Mouse (Mus musculus): ENCODE results near the gene Tekt2. TPM values are rescaled to one million over a fixed set of nuclear protein-coding genes. Genes with fewer than 3 reads are reported as not detected.
A peak's percentile ranks its signal among the peaks of the same experiment; 100 is the strongest.

Gene Tekt2
- total RNA-seq, 2 experiments from 2014 or later: 0.74 to 0.98 TPM

DNA sequence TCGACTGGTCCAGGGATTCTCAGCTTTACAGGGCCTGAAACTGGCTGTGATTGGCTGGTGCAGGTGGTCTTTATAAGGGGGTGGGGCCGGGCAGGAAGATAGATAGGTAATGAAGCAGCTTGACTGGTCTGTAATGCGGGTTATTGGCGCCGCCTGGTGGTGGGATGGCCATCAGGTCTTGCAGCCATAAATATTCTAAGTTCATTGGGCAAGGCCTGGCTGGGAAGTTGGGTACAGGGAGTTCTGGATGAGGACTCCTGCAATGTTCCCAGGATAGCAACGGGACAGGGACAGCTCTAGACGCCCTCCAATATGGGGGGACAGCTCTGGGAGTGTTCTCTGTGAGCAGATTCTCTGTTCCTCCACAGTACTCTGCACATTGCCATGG lies 15.6 kb downstream of the Tekt2 start:
- peak; percentile 88 to 91 for DNase-seq
- intact Hi-C loops (cut with DNase I): loop anchor here (1.0 to 10.0 kb wide), 4 partner anchors 32 to 223 kb away; no protein-coding TSS in a partner anchor

DNA sequence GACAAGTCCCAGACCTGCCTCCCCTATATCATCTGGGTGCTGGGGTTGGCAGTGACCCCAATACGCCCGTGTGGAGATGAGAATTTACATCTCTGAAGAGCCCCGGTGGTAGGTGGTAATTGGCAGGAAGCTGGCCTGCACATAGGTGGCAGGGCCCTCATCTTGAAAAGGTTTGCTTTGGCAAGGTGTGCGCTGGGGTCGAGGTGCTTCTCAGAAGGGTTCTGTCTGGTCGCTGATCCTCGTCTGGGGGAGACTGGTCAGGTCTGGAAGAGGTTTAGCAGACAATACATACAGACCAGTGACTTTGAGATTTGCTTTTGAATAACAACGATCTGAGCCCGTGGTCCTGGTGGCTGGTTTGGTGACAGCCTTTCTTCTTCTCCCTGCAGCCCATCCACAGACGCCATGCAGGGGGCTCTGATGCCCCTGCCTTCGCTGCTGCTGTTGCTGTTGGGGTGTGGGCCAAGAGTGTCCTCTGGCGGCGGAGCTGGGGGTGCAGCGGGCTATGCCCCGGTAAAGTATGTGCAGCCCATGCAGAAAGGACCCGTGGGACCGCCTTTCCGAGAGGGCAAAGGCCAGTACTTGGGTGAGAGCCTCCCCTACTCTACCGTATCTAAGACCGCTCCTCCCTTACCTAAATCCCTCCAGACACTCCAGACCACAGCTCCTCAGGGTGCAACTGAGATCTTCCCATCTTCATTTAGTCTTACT lies 16.1 kb downstream of the Tekt2 start:
- DNase-seq: peak in 1 of 2 experiments; percentile 54
- intact Hi-C loops (cut with DNase I): loop anchor here (1.0 to 10.0 kb wide), 2 partner anchors 31 to 85 kb away; no protein-coding TSS in a partner anchor

DNA sequence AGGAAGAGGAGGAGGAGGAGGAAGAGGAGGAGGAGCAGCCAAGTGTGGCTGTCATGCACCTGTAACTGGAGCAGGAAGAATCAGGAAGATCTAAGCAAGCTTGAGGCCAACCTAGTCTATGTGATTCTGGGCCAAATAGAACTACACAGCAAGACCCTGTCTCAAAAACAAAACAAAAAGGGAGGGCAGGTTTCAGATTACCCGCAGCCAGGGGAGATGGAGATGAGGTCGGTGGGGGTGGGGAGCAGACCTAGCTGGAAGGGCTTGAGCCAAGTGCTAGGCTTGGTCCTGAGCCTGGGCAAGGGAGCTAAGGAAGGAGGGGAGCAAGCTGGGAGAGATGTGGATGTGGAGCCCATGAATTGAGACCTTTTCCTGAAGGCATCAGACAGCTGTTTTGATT lies 18.7 kb downstream of the Tekt2 start:
- intact Hi-C loops (cut with DNase I): loop anchor here (10.0 kb wide), 1 partner anchor 82 kb away; no protein-coding TSS in a partner anchor
- DNase-seq: no peak

DNA sequence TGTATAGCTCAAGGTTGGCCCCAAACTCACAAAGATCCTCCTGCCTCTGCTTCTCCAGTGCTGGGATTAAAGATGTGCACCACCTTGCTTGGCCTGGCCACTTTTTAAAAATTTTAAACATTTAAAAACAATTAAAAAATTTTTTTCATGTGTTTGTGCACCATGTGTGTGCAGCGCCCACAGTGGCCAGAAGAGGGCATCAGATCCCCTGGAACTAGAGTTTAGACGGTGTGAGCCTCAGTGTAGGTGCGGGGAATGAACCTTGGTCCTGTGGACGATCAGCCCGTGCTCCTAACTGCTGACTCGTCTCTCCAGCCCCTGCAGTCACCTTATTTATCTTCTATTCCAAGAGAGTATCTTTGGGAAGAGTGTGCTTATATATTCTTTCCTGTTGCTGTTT lies 19.4 kb downstream of the Tekt2 start:
- no peak for DNase-seq
- intact Hi-C loops (cut with DNase I): loop anchor here (10.0 kb wide), 1 partner anchor 81 kb away; no protein-coding TSS in a partner anchor

DNA sequence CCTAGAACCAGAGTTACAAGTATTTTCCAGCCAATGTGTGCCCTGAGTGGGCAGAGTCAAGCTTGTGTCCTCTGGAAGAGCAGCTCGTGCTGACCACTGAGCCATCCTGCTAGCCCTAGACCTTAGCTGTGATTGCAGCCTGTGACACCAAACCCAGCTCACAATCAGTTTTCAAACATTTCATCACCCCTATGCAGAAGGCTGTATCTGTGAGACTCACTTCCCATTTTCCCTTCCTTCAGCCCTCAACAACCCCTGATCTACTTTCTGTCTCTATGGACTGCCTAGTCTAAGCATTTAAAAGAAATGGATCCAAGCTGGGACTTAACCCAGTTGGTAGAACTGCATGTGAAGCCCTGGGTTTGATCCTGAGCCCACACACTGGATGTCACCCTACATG lies 20.1 kb downstream of the Tekt2 start:
- DNase-seq: no peak
- intact Hi-C loops (cut with DNase I): loop anchor here (10.0 kb wide), 1 partner anchor 81 kb away; no protein-coding TSS in a partner anchor

DNA sequence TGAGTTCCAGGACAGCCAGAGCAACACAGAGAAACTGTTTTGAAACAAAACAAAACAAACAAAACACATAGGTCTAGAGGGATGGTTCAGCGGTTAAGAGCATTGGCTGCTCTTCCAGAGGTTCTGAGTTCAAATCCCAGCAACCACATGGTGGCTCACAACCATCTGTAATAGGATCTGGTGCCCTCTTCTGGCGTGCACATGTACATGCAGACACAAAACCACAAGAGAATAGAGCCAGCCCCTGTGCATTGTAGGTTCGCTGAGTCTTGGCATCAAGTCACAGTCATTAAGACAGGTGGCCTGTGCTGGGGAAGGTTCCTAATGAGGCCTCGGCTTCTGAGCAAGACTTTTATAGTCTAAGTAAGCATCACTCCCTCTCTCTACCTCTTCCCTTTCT lies 21.6 kb downstream of the Tekt2 start:
- no peak for DNase-seq
- intact Hi-C loops (cut with DNase I): loop anchor here (10.0 kb wide), 1 partner anchor 79 kb away; no protein-coding TSS in a partner anchor

DNA sequence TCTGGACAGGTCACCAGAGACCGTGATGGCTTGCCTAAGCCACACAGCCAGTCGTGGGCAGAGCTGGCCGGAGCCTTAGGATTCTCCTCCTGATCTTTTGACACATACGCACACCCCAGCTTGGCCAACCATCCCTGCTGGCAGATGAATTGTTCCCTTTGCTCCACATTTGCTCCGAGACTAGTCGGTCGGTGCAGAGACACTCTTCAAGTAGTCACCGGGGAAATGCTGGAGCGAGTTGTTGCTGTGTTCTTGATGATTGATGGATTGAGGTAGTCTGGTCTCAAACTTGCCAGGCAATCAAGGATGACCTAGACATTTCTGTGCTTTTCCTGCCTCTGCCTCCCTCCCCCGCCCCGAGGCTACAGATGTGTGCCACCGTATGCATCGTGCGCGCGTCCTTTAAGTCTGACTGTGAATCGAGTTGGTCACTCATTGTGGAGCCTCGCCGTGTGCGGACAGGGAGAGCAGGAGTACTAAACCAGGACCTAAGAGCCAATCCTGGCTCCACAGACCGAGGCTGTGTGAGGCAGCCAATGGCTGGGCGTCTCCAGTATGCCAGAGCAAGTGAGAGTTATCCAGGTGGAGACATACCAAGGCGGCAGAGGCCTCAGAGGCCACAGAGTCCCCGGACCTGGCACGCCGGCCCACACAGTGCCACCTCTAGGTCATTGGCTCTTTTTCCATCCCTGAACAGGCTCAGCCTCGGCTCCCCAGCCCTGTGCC lies 23.7 kb downstream of the Tekt2 start:
- no peak for DNase-seq
- intact Hi-C loops (cut with DNase I): loop anchor here (10.0 kb wide), 1 partner anchor 77 kb away; no protein-coding TSS in a partner anchor

DNA sequence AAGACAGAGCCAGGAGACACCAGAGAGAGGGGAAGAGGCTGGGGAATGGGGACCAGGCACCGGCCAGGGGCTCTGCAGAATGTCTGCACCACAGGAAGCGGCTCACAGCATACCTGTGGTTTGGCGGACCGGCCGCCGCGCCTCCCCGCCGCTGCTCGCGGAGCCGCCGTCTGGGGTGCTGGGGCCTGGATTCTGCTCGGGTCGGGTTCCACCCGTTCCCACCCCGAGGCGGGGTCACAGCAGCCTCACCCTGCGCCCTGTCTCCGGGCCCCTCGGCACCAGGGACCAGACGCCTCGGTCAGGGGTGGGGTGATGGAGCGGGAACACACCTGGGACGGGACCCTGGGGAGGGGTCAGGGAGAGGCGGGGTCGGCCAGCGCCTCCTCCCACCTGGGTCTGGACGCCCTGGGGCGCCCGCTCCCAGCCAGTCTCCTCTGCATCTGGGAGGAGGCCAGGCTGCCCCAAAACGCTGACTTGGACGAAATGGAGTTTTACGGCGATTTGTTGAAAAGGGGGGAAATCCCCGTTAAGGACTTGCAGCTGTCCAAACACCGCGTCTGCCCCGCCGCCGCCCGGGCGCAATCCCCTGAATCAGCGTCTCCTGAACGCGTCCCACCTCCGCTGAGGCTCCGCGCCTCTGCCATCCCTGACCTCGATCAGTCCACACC lies 24.4 kb downstream of the Tekt2 start:
- intact Hi-C loops (cut with DNase I): loop anchor here (10.0 kb wide), 1 partner anchor 76 kb away; no protein-coding TSS in a partner anchor
- DNase-seq: no peak

DNA sequence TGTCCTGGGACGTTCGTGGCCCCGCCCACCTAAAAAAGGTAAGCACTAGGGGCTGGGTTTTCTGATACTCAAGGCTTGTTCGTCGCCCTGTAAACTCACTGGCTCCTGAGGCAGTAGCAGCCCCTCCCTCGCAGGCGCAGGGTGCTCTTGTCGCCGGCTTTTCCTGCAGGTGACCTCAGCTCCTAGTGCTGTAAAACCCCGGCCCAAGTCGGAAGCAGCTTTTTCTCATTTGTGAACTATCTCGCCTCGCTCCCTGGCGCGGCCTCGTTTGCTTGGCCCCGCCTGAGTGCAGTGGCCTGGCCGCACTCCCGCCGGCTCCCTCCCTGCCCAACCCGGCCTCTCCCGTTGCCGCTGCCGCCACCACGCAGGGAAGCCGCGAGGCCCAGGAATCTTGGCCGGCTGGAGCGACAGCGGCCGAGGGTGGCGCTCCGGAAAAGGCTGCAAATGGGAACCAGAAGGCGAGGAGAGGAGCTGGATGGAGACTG lies 28.8 kb downstream of the Tekt2 start:
- peak; percentile 82 to 87 for DNase-seq
- intact Hi-C loops (cut with DNase I): no loop called here

DNA sequence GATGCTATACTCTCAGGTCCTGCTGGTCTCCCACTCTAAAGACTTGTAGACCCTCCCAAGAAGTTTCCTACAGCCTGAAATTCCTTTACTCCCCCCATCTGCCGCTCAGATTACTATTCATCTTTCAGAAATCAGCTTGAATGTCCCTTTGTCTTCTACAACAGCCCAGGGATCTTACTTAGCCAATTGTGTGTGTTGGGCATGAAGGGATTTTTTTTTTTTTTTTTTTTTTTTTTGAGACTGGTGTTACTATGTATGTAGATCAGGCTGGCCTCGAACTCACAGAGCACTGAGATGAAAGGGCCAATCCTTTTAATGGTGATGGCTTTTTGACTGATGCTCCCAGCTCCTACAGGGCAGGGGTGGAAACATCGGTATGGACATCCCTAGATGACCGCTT lies 29.6 kb downstream of the Tekt2 start:
- no peak for DNase-seq
- intact Hi-C loops (cut with DNase I): no loop called here

DNA sequence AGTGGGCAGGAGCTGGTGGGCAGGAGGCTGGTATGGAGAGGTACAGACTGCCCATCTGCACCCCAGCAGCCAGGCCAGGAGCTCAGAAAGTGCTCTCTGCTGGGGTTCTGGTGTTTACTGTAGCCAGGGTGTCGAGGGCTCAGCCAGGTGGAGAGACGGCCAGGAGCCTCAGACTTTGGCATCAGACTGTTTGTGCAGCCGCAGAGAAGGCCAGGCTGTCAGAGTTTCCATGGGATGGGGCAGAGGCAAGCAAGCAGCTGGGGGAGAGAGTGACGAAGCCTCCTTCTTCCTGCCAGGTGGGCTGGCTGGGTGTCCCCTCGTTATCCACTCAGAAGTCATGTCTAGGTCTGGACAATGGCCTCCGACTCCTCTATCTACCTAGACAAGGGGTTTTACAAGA lies 30.3 kb downstream of the Tekt2 start:
- intact Hi-C loops (cut with DNase I): no loop called here
- DNase-seq: no peak

DNA sequence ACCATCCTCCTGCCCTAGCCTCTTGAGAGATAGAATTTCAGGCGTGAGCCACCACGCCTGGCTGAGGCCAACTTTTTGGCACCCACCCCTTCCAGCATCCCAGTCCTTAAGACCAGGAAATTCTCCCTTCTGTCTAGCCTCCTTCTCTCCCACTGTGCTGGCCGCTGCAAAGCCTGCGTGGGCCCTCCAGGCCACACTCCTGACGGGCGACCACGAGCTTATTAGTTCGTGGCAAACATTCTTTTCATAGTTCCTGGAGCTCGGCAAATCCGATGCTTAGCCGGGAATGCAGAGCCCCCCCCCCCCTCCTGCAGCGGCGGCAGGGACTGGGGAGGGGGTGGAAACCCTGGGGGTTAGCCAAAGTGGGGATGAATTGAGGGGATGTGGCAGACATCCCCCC lies 34.3 kb downstream of the Tekt2 start:
- no peak for DNase-seq
- intact Hi-C loops (cut with DNase I): no loop called here

DNA sequence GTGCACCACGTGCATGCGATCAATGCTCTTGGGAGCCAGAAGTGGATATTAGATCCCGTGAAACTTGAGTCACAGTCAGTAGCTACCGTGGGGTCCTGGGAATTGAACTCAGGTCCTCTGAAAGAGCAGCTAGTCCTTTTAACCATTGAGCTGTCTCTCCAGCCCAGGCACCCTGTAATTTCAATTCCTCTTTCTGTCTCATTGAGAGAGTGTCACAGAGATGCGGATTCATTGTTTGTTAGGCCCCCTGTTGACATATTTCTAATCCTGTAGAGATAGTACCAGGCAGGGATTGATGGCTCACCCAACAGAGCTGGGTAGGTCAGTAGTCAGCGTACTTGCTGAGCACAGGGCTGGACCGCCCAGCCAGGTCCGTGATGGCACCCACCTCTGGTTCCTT lies 35.2 kb downstream of the Tekt2 start:
- intact Hi-C loops (cut with DNase I): no loop called here
- DNase-seq: no peak

DNA sequence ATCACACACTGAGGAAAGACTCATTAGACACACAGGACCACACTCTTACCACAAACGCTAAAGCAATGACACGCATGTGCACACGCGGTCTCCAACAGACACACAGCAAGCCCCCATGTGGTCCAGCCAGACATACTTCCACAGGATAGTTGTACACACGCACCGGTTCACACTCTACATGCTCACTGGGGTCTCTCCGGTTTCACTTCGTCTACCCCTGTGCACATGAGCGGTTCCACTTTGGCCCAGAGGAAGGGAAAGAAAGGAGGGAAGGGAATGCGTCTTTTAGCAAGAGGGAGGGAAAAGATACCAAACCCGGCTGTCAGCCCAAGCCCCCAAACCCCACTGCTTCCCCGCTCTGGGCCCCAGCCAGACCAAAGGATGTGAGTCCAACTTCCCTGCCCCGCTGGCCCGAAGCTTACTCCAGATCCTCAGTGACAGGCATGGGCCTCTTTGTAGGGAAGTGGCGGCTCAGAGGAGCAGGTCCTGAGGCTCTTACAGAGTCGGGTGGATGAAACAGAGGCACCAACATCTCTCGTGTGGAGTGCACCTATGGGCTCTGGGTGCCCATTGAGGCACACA lies 37.3 kb downstream of the Tekt2 start:
- intact Hi-C loops (cut with DNase I): no loop called here
- DNase-seq: no peak

DNA sequence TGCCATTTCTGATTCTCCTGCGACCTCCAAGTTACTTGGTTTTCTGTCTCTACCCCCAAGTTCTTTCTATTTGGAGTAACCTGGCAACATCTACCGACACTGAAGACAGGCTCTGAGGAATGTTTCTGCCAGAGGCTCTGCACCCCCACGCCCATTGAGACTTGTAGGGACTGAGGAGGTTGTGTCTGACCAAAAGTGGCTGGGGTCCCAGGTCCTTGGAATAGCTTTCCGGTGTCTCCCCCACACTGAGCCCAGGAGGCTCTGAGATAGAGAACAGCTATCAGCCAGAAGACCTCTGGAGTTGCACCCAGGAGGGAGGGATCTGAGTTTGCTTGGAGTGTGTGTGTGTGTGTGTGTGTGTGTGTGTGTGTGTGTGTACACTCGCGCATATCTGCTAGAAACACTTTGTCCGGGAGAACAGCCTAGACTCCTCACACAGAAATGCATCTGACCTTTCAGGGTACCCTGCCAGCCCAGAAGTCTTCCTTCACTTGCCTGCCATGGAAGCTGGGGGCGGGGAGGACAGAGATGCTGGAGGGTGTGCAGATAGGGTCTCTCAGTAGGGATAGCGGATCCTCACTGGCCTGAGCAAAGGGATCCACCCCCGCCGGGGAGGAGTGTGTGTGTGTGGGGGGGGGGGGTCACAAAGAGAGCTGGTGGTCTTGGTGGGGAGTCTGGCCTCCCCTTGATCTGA lies 38.0 kb downstream of the Tekt2 start:
- DNase-seq: no peak
- intact Hi-C loops (cut with DNase I): no loop called here

DNA sequence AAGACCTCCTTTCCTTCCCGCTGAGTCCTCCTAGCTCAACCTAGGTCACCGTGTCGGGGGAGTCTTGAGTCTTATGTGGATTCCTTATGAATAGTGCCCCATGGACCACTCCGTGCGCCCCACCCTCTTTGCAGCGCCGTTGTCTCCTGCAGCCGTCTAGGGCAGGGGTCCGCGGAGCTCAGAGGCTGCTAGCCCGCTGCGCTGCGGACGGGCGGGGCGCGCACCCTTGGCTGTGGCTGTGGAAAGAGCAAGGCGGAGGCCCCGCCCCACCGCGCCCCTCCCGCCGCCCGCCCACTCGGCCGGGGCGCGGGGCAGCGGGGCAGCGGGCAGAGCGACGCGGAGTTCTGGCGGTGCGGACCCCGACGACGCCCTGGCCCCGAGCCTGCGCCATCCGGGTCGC lies 39.0 kb downstream of the Tekt2 start, which contains the start of gene Col8a2:
Col8a2 (plus strand) TSS at position 302 of the 400 bp plus-strand sequence.
- peak in 1 of 2 experiments; percentile 54 for DNase-seq
- intact Hi-C loops (cut with DNase I): no loop called here

DNA sequence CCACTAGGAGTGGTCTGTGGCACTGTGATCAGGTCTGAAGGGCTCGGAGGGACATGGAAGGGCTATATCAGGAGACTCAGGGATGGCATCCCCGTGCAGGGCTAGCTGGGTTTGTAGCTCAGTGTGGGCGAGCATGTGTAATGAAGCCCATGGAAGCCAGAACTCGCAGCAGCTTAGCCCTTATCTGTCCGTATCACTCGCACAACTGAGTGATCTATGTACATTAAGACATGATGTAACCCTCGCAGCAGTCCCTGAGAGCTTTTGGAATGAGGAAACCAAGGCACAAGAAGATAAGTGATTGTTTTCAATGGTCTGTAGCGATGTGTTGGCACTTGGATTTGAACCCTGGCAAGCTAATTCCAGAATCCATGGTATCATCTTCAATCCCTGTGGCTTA lies 41.9 kb downstream of the Tekt2 start:
- no peak for DNase-seq
- intact Hi-C loops (cut with DNase I): no loop called here

DNA sequence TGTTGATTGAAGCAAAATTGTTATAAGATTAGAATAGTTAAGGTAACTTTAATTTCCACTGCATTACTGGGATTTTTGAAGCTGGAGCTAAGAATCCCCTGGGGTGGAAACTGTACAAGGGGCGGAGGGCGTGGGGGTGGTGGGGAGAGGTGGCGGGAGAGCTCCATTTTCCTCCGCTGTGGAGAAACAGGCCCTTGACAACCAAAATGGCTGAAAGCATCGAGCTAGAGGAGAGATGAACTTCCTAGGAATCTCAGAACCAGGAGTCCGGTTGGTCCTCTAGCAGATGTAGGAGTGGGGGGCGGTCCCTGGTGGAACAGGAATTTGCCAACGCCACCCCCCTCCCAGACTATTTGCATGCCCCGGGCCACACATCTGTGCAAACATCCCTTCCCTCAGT lies 43.8 kb downstream of the Tekt2 start:
- intact Hi-C loops (cut with DNase I): no loop called here

DNA sequence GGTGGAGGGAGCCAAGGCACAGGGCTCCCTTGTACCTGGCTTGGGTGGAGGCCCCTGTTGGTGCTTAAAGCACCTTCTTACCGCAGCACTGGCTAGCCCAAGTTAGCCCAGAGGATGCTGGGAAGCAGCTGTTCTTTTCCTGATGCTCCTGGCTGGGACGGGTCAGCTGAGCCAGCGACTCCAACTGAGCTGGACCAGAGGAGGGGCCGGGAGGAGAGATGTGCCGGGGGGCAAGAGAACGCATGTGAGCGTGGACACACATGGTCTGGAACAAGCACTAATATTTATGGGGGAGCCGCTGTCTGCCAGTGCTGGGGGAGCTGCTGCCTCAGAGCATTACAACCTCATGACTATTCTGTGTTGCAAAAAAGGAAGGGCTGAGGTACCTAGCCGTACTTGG lies 46.5 kb downstream of the Tekt2 start:
- intact Hi-C loops (cut with DNase I): loop anchor here (1.0 kb wide), 1 partner anchor 30 kb away; no protein-coding TSS in a partner anchor
- no peak for DNase-seq

More for the DNA sequence above, 43.8 kb downstream of the Tekt2 start:
- no peak for DNase-seq

DNA sequence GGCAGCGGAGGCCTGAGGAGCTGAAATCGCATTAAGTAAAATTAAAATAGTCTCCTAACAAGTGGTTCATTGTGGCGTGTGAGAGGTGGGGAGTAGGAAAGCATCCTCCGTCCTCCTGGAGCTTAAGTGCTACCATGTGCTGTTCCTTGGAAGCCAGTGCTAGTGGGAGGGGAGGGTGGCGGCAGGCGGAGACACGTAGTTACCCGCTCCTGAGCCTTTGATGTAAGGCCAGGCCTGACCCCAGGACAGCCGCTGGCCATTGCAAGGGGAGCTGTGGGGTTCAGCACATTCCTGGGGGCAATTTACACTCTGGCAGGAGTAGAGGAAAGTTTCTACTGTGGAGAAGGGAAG lies 46.9 kb downstream of the Tekt2 start:
- DNase-seq: no peak
- intact Hi-C loops (cut with DNase I): loop anchor here (1.0 kb wide), 1 partner anchor 31 kb away; no protein-coding TSS in a partner anchor

All from heart, postnatal 14 days (tissue).